13 mouse cellular contexts compared by ENCODE assay signal in the genomic region with DNA sequence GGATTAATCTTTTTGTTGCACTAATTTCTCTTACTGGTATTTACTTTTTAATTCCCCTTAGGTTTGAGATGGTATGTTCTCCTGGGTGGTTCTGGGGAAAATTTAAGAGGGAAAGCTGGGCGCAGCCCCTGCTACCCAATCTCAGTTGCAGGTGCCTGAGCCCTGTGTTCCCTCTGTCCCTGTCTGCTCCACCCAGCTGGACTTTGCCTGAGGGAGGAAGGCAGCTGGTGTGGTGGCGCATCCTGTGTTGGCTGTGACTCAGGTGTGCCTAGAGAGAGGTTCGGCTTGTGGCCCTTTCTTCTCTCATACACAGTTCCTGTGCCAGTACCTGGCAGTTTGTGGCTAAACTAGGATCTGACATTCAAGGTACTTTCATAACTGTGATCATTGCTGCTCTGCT.
DNase-seq lines count a peak whose midpoint lies in the region; ATAC-seq and TF ChIP-seq lines count a peak whose summit lies in the region.
"Had no signal": no experiment of that assay in that cellular context is flagged by ENCODE, and none has a peak within 500 bp of the region (broad histone marks: within the 10 kb centered on the region; RNA-seq: fewer than 3 reads in every experiment).

No protein-coding gene starts in this region.

- no peak for DNase-seq in forebrain, embryonic 10.5 days (ENCODE audit: extremely low spot score, low spot score)
- DNase-seq in forebrain, postnatal 0 days: no peak
- peak; percentile 44 for DNase-seq in kidney, adult 18-20 months
- DNase-seq in kidney, postnatal 25 days: peak; percentile 38 to 69
- DNase-seq in layer of hippocampus, adult 8-10 months (ENCODE audit: low spot score in 2 of 2): no peak
- no peak for DNase-seq in ovary, postnatal 36 days (ENCODE audit: low spot score)
- DNase-seq in spleen, postnatal 4 days (ENCODE audit: low spot score in 2 of 2): no peak
- DNase-seq: gastrocnemius, postnatal 14 days; thymus, postnatal 36 days had no signal

- H3K4me1 ChIP-seq in forebrain, embryonic 10.5 days: peaks cover 72% of the 10 kb centered on the region
- H3K4me1 ChIP-seq in forebrain, postnatal 0 days (ENCODE audit: insufficient read depth): no peaks in the 10 kb centered on the region
- peaks cover 46% of the 10 kb centered on the region for H3K4me1 ChIP-seq in forebrain, embryonic 12.5 days
- H3K4me1 ChIP-seq: megakaryocyte, embryonic 14.5 days had no signal

- H3K9me3 ChIP-seq in forebrain, embryonic 10.5 days: no peaks in the 10 kb centered on the region
- H3K9me3 ChIP-seq in forebrain, postnatal 0 days (ENCODE audit: low read length): no peaks in the 10 kb centered on the region
- H3K9me3 ChIP-seq in forebrain, embryonic 12.5 days: no peaks in the 10 kb centered on the region
- H3K9me3 ChIP-seq: heart, embryonic 13.5 days; megakaryocyte, embryonic 14.5 days had no signal

- no peak overlapping the region for H3K9ac ChIP-seq in forebrain, postnatal 0 days
- H3K9ac ChIP-seq in forebrain, embryonic 12.5 days: no peak overlapping the region
- H3K9ac ChIP-seq: heart, embryonic 13.5 days had no signal

- 70% methylated on average over 3 of the region's 3 CpGs for WGBS in forebrain, embryonic 10.5 days
- WGBS in forebrain, postnatal 0 days: 50% methylated on average over 3 of the region's 3 CpGs
- WGBS in forebrain, embryonic 12.5 days: 69% methylated on average over 3 of the region's 3 CpGs

- peak overlapping the region; percentile 68 for H3K27ac ChIP-seq in forebrain, embryonic 10.5 days
- no peak overlapping the region for H3K27ac ChIP-seq in forebrain, postnatal 0 days (ENCODE audit: low read depth, low read length)
- H3K27ac ChIP-seq in forebrain, embryonic 12.5 days: peak overlapping the region; percentile 65
- H3K27ac ChIP-seq: heart, embryonic 13.5 days had no signal

- H3K4me2 ChIP-seq in forebrain, postnatal 0 days (ENCODE audit: low read depth): no peak overlapping the region
- H3K4me2 ChIP-seq in forebrain, embryonic 12.5 days: no peak overlapping the region
- H3K4me2 ChIP-seq: heart, embryonic 13.5 days; liver, embryonic 11.5 days had no signal

- peaks cover 25% of the 10 kb centered on the region for H3K36me3 ChIP-seq in forebrain, embryonic 10.5 days (replicated peaks)
- no peaks in the 10 kb centered on the region for H3K36me3 ChIP-seq in forebrain, postnatal 0 days (ENCODE audit: insufficient read depth)
- no peaks in the 10 kb centered on the region for H3K36me3 ChIP-seq in forebrain, embryonic 12.5 days (replicated peaks)
- H3K36me3 ChIP-seq: heart, embryonic 13.5 days had no signal

- no peak overlapping the region for H3K4me3 ChIP-seq in forebrain, embryonic 10.5 days
- no peak overlapping the region for H3K4me3 ChIP-seq in forebrain, postnatal 0 days (ENCODE audit: low read depth, low read length)
- no peak overlapping the region for H3K4me3 ChIP-seq in forebrain, embryonic 12.5 days (replicated peaks)
- H3K4me3 ChIP-seq: heart, embryonic 13.5 days; megakaryocyte, embryonic 14.5 days had no signal

- no peak for ATAC-seq in forebrain, postnatal 0 days
- ATAC-seq in forebrain, embryonic 12.5 days (ENCODE audit: low FRiP score): no peak

- H3K27me3 ChIP-seq in forebrain, embryonic 10.5 days (ENCODE audit: poor library complexity, severe bottlenecking): no peaks in the 10 kb centered on the region
- H3K27me3 ChIP-seq in forebrain, postnatal 0 days (ENCODE audit: insufficient read depth, low read length): no peaks in the 10 kb centered on the region
- H3K27me3 ChIP-seq in forebrain, embryonic 12.5 days: no peaks in the 10 kb centered on the region
- H3K27me3 ChIP-seq: heart, embryonic 13.5 days had no signal

- TF ChIP-seq CTCF in forebrain, postnatal 0 days (IDR thresholded peaks at IDR 0.05; ENCODE audit: low read depth): no peak

Comparison
In these comparisons a context has a peak if more than half of its experiments do, and no peak if none do; other contexts are left out.
1. DNase-seq: peak in kidney, adult 18-20 months (single experiment) and kidney, postnatal 25 days (2 of 2); none in forebrain, embryonic 10.5 days (single experiment), forebrain, postnatal 0 days (single experiment), layer of hippocampus, adult 8-10 months (0 of 2), ovary, postnatal 36 days (single experiment) and spleen, postnatal 4 days (0 of 2).